Mouse (Mus musculus) neutrophil, adult 83 days (primary cell): Measurements from ENCODE around the gene Ripply2. TPM values are rescaled to one million over a fixed set of nuclear protein-coding genes. Genes with fewer than 3 reads are reported as not detected.

ENCODE experiments used
- total RNA-seq, 2 experiments: library from RNA; stranded (reverse); gene quantifications; one replicate each; pipeline ENCODE4 v1.2.4; 2023

Ripply2 gene
- not detected for total RNA-seq

DNA sequence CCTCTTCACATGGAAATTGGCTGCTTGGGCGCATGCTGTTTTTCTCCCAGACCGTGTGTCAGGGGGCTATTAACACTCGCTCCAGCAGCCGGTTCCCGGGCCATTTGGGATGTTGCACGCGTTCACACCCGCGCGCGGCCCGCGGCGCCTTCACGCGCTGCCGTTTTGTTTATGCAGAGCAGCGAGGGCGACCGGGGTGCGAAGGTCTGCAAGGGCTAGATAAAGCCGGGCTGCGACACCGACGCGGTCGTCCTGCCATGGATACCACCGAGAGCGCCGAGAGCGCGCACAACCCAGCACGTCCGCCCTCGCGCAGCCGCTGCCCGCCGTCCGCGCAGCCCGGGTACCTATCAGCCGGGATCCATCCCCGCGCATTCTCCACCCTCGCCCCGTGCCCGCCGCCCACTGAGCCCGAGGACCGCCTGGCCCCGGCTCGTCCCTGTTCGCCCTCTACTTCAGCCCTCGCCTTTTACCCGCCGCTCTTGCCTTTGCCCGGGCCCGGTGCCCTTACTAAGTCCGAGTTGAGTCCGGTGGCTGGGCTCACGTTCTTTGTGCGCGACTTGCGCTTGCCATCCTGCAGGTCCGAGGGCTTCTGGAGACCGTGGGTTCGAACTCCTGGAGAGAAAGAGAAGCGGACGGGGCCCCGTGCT is at the start of gene Ripply2:
Gene Ripply2 (plus strand): TSS at position 250 of the 650 bp plus-strand sequence.

DNA sequence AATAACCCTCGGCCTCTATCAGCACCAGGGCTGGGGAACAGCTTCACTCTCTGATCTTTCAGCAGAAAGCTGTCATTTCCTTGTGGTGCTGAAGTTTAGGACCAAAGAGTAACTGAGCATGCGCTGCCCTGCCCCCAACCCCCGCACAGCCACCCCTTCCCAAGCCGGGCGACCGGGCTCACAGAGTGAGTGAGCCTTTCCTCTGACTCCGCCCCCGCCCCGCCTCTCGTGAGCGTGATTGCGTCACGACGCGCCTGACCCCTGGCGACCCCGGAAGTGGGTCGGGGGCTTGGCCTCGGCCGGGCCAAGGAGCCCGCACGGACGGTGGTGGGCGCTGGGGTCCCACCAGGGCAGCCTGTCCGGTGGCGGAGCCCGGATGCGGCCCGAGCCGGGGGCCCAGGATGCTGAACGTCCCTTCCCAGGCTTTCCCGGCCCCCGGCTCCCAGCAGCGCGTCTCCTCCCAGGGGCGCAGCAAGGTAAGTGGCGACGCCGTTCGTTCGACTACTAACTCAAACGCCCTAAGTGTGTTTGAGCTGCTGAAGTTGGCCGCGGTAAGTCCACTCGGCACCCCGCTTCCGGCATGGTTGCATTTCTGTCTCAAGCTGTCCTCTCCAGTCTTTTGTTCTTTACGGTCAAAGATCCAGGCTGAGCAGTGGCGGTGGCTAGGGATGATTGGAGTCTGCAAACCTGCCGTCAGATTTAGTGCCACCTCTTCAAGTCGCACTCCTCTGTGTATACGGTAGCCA is 6.6 kb downstream of the Ripply2 start, which contains the start of gene Cyb5r4:
Gene Cyb5r4 (plus strand): TSS at position 237 of the 746 bp plus-strand sequence.

Other genes with a start within 250 kb of the Ripply2 start
- gene Snap91, start 134.9 kb upstream of the Ripply2 start, total RNA-seq: not detected
- 100 to 1,000 TPM; 119 to 136 TPM for gene Cyb5r4, start 6.5 kb downstream of the Ripply2 start, total RNA-seq
- not detected for gene Mrap2, start 128.8 kb downstream of the Ripply2 start, total RNA-seq
- 1 to 10 TPM; 3.3 to 3.7 TPM for gene Cep162, start 240.0 kb downstream of the Ripply2 start, total RNA-seq